Mouse (Mus musculus) lung, embryonic 14.5 days (tissue): Measurements from ENCODE around the gene Efna2. TPM values are rescaled to one million over a fixed set of nuclear protein-coding genes. Genes with fewer than 3 reads are reported as not detected.

Experiments used
- ATAC-seq: fragments of 200-750 bp; cut with Nextera tagmentation; 2 replicates; pipeline ENCODE4 v1.8.0; 2017; ENCODE audit warnings: mild to moderate bottlenecking, moderate TSS enrichment, moderate library complexity; ENCODE audit not compliant: insufficient read depth
- DNase-seq: peaks from one replicate; pipeline ENCODE4 v3.0.0-alpha.2; 2015
- H3K27ac ChIP-seq: fragments of 300-500 bp; sonication (generic); 2 replicates; pipeline ENCODE4 v1.5.1; 2014; ENCODE audit warnings: low read depth, mild to moderate bottlenecking, moderate library complexity
- H3K27me3 ChIP-seq: fragments of 300-500 bp; sonication (generic); 2 replicates; pipeline ENCODE4 v1.6.1; 2014; ENCODE audit warnings: low read length, control low read depth; ENCODE audit not compliant: insufficient read depth
- H3K36me3 ChIP-seq: fragments of 300-500 bp; sonication (generic); 2 replicates; pipeline ENCODE4 v1.6.1; 2014; ENCODE audit warnings: control low read depth; ENCODE audit not compliant: insufficient read depth
- H3K4me1 ChIP-seq: fragments of 300-500 bp; sonication (generic); 2 replicates; pipeline ENCODE4 v1.6.1; 2014; ENCODE audit warnings: antibody characterized with exemption, control low read depth; ENCODE audit not compliant: insufficient read depth
- H3K4me2 ChIP-seq: fragments of 300-500 bp; sonication (generic); 2 replicates; pipeline ENCODE4 v1.6.1; 2014; ENCODE audit warnings: mild to moderate bottlenecking
- H3K4me3 ChIP-seq: fragments of 300-500 bp; sonication (generic); 2 replicates; pipeline ENCODE4 v1.5.1; 2014; ENCODE audit warnings: low read depth, low read length
- H3K9ac ChIP-seq: fragments of 300-500 bp; sonication (generic); 2 replicates; pipeline ENCODE4 v1.6.1; 2014
- H3K9me3 ChIP-seq: fragments of 300-500 bp; sonication (generic); 2 replicates; pipeline ENCODE4 v1.6.1; 2016; ENCODE audit warnings: low read depth, low read length, control low read depth
- CTCF ChIP-seq: IDR thresholded peaks from 2 replicates; pipeline ENCODE4 v1.5.1; 2016; ENCODE audit warnings: antibody characterized with exemption, low read depth
- WGBS: fragments of 180-500 bp; shearing (Covaris S2); extraction: QIAGEN DNeasy Blood & Tissue Kit; methylation state at CpG from one replicate; pipeline ENCODE4 v1.1.7; 2014; 5-methylcytosine and 5-hydroxymethylcytosine counted together
- polyA plus RNA-seq: library from polyadenylated mRNA; unstranded; fragments of >200 nt; fragmentation: Nextera tagmentation; extraction: Ambion mirVana; gene quantifications from 2 replicates; pipeline ENCODE4 v1.2.1, GENCODE M21; 2014

The Efna2 gene
- polyA plus RNA-seq, 1 experiment from 2014 or later = 22.7 TPM

DNA sequence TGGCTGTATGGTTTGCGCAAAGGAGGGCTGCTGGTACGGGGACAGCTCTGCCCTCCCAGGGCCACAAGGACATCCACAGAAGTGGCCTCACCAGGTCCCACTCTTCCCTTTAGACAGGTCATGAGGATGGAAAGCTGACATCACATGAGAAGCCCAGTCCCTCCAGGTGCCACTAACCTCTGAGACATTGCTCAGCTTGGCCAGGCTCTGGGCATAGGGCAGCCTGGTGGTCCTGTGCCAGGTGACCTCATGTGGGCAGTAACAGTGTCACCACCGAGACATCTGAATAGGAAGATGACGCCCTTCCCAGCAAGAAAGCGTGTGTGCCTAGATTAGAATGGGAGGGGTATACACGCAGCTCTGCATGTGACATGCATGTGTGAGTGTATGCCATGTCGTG lies 3.3 kb downstream of the Efna2 start:
- Histone ChIP-seq H3K9ac (no peak overlapping the region), H3K4me2 (no peak overlapping the region), H3K27me3 (no peaks in the 10 kb centered on the region), H3K4me3 (no peak overlapping the region), H3K27ac (no peak overlapping the region), H3K9me3 (no peaks in the 10 kb centered on the region), H3K4me1 (no peaks in the 10 kb centered on the region; the same call in none of the 2 replicates), H3K36me3 (peaks cover 12% of the 10 kb centered on the region)
- DNase-seq (no peak), ATAC-seq (no peak)
- no peak for TF ChIP-seq CTCF
- WGBS = 97% methylated on average over 7 of the region's 7 CpGs

DNA sequence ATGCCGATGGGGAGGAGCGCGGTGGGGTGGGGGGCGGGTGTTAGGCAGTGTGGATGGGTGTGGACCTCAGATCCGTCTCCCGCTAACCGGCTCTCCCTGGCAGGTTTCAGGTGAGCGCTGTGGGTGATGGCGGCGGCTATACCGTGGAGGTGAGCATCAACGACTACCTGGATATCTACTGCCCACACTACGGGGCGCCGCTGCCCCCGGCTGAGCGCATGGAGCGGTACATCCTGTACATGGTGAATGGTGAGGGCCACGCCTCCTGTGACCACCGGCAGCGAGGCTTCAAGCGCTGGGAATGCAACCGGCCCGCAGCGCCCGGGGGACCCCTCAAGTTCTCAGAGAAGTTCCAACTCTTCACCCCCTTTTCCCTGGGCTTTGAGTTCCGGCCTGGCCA lies 7.4 kb downstream of the Efna2 start:
- Histone ChIP-seq H3K4me1 (no peaks in the 10 kb centered on the region), H3K9me3 (no peaks in the 10 kb centered on the region), H3K36me3 (peaks cover 28% of the 10 kb centered on the region), H3K27me3 (peaks cover 31% of the 10 kb centered on the region), H3K4me3 (no peak overlapping the region), H3K9ac (no peak overlapping the region), H3K4me2 (no peak overlapping the region), H3K27ac (no peak overlapping the region)
- DNase-seq (no peak), ATAC-seq (no peak)
- WGBS = 62% methylated on average over 27 of the region's 27 CpGs
- no peak for TF ChIP-seq CTCF

DNA sequence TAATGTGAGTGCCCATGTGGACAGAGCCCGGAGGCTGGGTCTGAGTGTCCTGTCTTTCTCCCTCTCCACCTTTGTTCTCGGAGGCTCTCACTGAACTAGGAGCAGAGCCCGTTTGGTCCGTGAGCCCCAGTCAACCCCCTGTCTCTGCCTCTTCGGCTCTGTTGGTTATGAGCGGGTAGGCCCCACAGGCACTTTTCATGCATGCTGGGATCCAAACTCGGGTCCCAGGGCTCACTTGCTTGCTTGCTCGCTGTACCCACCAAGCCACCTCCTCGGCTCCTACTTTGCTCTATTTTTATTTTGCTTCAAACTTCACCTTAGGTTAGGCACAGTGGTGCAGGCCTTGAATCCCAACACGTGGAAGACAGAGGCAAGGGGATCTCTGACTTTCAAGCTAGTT lies 8.5 kb downstream of the Efna2 start:
- ATAC-seq = no peak
- Histone ChIP-seq H3K9ac (no peak overlapping the region), H3K4me1 (no peaks in the 10 kb centered on the region), H3K27me3 (peaks cover 31% of the 10 kb centered on the region), H3K4me3 (no peak overlapping the region), H3K36me3 (peaks cover 26% of the 10 kb centered on the region), H3K27ac (no peak overlapping the region), H3K4me2 (no peak overlapping the region), H3K9me3 (no peaks in the 10 kb centered on the region)
- DNase-seq = no peak
- no peak for TF ChIP-seq CTCF
- WGBS = 89% methylated on average over 10 of the region's 10 CpGs

DNA sequence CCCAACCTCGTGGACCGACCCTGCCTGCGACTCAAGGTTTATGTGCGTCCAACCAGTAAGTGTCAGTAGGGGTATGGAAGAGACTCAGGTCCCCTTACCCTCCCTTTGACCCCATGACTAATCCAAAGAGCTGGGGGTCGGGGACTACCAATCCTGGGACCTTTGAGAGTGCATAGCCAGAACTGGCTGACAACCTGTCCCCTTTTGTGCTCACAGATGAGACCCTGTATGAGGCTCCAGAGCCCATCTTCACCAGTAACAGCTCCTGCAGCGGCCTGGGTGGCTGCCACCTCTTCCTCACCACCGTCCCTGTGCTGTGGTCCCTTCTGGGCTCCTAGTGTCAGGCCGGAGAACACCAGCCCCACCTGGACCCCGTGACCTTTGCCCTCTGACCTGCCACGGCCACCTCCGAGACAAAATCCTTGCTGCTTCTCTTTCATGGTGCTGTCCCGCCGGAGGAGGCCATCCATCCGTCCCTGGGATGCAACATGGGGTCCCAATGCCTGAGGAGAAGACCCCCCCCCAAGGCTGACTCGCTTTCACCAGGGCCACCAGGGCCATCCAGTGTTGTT lies 9.3 kb downstream of the Efna2 start:
- ATAC-seq = no peak
- no peak for DNase-seq
- H3K9me3 ChIP-seq = no peaks in the 10 kb centered on the region
- H3K4me2 ChIP-seq = no peak overlapping the region
- H3K27me3 ChIP-seq = peaks cover 31% of the 10 kb centered on the region
- H3K4me1 ChIP-seq = no peaks in the 10 kb centered on the region
- no peak overlapping the region for H3K27ac ChIP-seq
- H3K4me3 ChIP-seq = no peak overlapping the region
- peaks cover 26% of the 10 kb centered on the region for H3K36me3 ChIP-seq
- no peak for TF ChIP-seq CTCF
- H3K9ac ChIP-seq = no peak overlapping the region
- WGBS = 78% methylated on average over 15 of the region's 15 CpGs

DNA sequence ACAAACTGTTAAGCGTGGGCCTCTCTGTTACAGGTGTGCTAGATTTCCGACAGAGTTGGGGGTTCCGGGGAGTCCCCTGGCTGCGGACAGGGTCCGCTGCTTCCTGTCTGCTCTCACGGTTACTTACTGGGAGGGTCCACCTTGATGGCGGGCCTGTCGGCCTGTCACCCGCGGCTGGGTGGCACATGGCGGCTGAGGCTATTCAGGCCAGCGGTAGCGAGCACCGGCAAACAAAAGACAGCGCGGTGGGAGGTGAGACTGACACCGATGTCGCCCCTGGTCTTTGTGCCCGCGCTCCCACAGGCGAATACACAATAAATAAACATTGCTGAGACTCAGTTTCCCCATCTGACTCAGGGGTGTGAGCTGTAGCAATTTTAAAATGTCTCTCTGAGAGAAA lies 10.7 kb downstream of the Efna2 start:
- no peak for DNase-seq
- Histone ChIP-seq H3K9me3 (no peaks in the 10 kb centered on the region), H3K4me1 (no peaks in the 10 kb centered on the region), H3K4me2 (peak overlapping the region; percentile 71), H3K27me3 (peaks cover 31% of the 10 kb centered on the region), H3K27ac (no peak overlapping the region), H3K4me3 (peak overlapping the region; percentile 42), H3K36me3 (peaks cover 26% of the 10 kb centered on the region), H3K9ac (peak overlapping the region; percentile 44; the same call in 1 of the 2 replicates)
- 10% methylated on average over 21 of the region's 21 CpGs for WGBS
- no peak for TF ChIP-seq CTCF
- no peak for ATAC-seq

DNA sequence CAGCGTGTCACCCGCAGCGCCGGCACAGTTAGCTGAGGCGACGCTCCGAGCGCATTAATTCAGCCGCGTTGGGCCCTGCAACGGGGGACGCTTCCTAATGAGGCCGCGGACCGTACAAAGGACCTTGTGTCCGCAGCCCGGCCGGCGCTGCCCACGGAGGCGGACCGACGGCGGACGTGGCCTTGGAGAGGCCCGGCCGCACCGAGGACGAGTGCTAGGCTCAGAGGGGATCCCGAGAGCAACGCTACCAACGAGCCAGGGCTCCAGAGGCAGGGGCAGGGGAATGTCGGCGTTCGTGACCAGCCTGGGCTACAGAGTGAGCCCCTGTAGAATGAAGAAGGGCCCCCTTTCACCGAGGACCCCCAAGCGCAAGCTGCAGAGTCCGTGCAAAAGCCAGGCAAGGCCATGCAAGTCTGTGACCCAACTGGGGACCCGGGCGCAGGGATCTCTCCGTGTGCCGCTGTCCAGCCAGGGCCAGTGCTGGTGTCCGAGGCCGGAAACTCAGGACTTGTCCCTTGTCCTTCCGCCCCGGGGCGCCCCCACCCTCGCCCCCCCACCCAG lies 11.3 kb downstream of the Efna2 start:
- under 1% methylated on average over 46 of the region's 48 CpGs for WGBS
- peak; percentile 51 for ATAC-seq

DNA sequence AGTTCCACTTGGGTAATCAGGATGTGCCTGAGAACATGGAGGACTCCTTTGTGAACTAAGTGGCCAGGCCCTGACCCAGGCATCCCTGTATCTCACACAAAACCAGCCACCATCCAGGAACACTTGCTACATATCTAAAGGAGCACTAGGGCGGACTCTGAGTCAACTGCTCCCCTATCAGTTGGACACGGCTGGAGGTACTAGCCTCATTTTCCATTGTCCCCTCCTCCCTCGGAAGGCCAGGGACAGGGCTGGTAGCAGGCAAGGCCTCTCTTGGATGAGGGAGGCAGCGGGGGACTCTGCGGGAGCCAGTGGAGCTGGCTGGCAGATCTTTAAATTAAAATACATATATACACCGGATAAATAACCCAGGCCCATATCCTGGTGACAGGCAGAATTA lies 14.7 kb downstream of the Efna2 start:
- Histone ChIP-seq H3K9me3 (no peaks in the 10 kb centered on the region), H3K9ac (no peak overlapping the region), H3K27ac (no peak overlapping the region), H3K4me3 (no peak overlapping the region), H3K4me1 (no peaks in the 10 kb centered on the region), H3K4me2 (no peak overlapping the region), H3K36me3 (peaks cover 2% of the 10 kb centered on the region), H3K27me3 (peaks cover 25% of the 10 kb centered on the region)
- ATAC-seq = no peak
- 76% methylated on average over 6 of the region's 6 CpGs for WGBS
- no peak for TF ChIP-seq CTCF
- DNase-seq = no peak

More for the DNA sequence above, 11.3 kb downstream of the Efna2 start:
- Histone ChIP-seq H3K4me3 (peak overlapping the region; percentile 42), H3K4me1 (no peaks in the 10 kb centered on the region), H3K4me2 (peak overlapping the region; percentile 71), H3K9me3 (no peaks in the 10 kb centered on the region), H3K9ac (peak overlapping the region; percentile 44), H3K27me3 (peaks cover 31% of the 10 kb centered on the region), H3K27ac (no peak overlapping the region), H3K36me3 (peaks cover 26% of the 10 kb centered on the region)
- DNase-seq = peak; percentile 63
- no peak for TF ChIP-seq CTCF
